Mouse (Mus musculus) midbrain, embryonic 10.5 days (tissue): ENCODE data around the gene Ablim1. TPM values are rescaled to one million over a fixed set of nuclear protein-coding genes. Genes with fewer than 3 reads are reported as not detected.

ENCODE experiments used
- DNase-seq: peaks from one replicate; pipeline ENCODE4 v3.0.0-alpha.2; 2017; ENCODE audit warnings: low spot score
- H3K27ac ChIP-seq: fragments of 300-500 bp; sonication (generic); replicated peaks from 2 replicates; pipeline ENCODE4 v1.5.1; 2016; ENCODE audit warnings: mild to moderate bottlenecking
- H3K27me3 ChIP-seq: fragments of 300-500 bp; sonication (generic); 2 replicates; pipeline ENCODE4 v1.6.1; 2016; ENCODE audit warnings: low read depth, mild to moderate bottlenecking; ENCODE audit not compliant: poor library complexity, severe bottlenecking
- H3K36me3 ChIP-seq: fragments of 300-500 bp; sonication (generic); 2 replicates; pipeline ENCODE4 v1.6.1; 2016; ENCODE audit warnings: mild to moderate bottlenecking, moderate library complexity
- H3K4me1 ChIP-seq: fragments of 300-500 bp; sonication (generic); 2 replicates; pipeline ENCODE4 v1.6.1; 2016
- H3K4me3 ChIP-seq: fragments of 300-500 bp; sonication (generic); 2 replicates; pipeline ENCODE4 v1.5.1; 2016; ENCODE audit warnings: mild to moderate bottlenecking, moderate library complexity
- H3K9me3 ChIP-seq: fragments of 300-500 bp; sonication (generic); replicated peaks from 2 replicates; pipeline ENCODE4 v1.6.1; 2016; ENCODE audit warnings: mild to moderate bottlenecking
- WGBS: fragments of 180-500 bp; shearing (Covaris S2); methylation state at CpG from one replicate; pipeline ENCODE4 v1.1.7; 2016; 5-methylcytosine and 5-hydroxymethylcytosine counted together
- polyA plus RNA-seq: library from polyadenylated mRNA; unstranded; fragments of >200 nt; fragmentation: Nextera tagmentation; extraction: Ambion mirVana; gene quantifications from 2 replicates; pipeline ENCODE4 v1.2.1, GENCODE M21; 2016

Ablim1 gene
- polyA plus RNA-seq, 1 experiment from 2014 or later: 17.8 TPM

DNA sequence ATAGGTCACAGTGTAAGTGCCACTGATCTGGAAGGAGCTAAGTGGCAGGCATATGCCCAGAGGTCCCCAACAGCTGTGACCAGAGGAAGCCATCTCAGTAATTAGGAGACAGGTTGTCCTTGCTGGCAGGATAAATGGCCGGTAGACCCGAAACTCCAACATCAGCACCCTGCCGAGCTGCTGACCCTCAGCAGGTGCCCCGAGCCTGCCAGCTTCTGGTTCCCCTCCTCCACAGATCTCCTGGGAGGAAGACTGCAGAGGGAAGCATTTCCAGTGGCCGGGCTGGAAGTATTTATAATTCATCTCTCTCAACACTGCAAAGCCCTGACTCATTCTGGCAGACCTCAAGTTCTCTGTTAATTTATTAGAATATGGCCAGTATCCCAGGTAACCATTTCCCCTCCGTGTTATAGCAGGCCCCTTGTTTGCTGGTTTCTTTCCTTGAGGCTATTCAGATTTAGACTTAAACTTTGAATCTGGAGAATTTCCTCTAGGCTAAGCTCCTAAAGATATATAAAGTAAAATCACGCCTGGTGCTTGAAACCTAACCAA is 93.0 kb downstream of the Ablim1 start:
- no peak for DNase-seq
- Histone ChIP-seq H3K4me1 (0 out of 2 replicates have a peak, but pooled peaks cover 5% of the 10 kb centered on the region), H3K4me3 (no peak overlapping the region), H3K36me3 (no peaks in the 10 kb centered on the region), H3K9me3 (no peaks in the 10 kb centered on the region), H3K27me3 (no peaks in the 10 kb centered on the region), H3K27ac (no peak overlapping the region)
- 65% methylated on average over 7 of the region's 7 CpGs for WGBS

DNA sequence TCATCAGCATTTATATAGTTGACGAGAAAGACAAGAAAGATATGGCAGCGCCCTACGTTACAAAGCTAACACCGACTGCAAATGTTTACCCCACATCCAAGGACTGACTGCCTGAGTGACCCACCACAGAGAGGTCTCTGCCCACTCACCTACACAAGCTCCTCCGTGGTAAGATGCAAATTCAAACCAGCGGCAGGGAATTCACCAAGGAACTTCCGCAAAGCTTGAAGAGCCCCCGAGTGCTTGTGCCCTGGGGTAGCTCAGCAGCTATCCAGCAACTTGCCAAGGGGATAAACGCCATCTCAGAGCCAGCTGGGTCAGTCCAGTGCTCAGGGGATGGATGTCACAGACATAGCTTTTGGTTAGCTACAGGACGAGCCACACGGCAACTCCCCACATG is 95.0 kb downstream of the Ablim1 start:
- Histone ChIP-seq H3K36me3 (no peaks in the 10 kb centered on the region), H3K9me3 (no peaks in the 10 kb centered on the region), H3K27me3 (no peaks in the 10 kb centered on the region), H3K4me1 (0 out of 2 replicates have a peak, but pooled peaks cover 5% of the 10 kb centered on the region), H3K4me3 (no peak overlapping the region), H3K27ac (no peak overlapping the region)
- DNase-seq: no peak
- 74% methylated on average over 11 of the region's 11 CpGs for WGBS

DNA sequence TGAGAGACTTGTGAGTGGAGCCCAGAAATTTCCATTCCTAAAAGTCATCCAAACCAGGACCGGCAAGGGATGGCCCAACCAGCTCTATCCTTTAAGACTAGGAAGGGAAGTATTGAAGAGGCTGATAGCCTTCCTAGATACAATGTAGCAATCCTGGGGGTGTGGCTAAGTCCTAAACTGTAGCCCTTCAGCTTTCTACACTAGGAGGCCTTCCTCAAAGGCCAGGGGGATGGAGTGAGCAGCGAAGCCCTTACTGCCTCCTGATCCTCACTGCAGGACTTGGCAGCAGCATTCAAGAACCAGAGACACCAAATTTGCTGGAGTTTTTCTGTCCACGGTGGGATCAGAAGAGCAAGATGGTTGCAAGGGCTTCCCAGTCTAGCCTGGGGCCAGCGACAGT is 97.6 kb downstream of the Ablim1 start:
- no peaks in the 10 kb centered on the region for H3K36me3 ChIP-seq
- no peak overlapping the region for H3K4me3 ChIP-seq
- H3K4me1 ChIP-seq: 0 out of 2 replicates have a peak, but pooled peaks cover 5% of the 10 kb centered on the region
- WGBS: 78% methylated on average over 4 of the region's 4 CpGs
- no peaks in the 10 kb centered on the region for H3K27me3 ChIP-seq
- DNase-seq: no peak
- H3K27ac ChIP-seq: no peak overlapping the region
- no peaks in the 10 kb centered on the region for H3K9me3 ChIP-seq

DNA sequence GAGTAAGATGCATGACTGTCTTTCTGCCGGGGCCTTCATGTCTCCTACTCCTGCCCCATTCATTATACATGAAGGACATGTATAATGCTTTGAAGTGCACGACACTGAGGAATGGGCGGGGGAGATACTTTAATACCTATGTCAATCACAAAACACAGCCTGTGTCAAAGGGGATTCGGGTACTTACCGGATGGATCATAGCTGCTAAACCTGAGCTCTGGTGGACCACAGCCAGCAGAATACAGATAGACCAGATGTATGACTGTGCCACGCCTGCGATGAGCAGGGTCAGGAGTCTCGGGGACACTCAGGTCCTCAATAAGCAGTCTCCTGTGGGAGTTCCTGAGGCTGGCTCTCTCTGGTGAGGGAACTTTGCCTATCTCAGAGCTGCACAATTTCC is 99.2 kb downstream of the Ablim1 start:
- 87% methylated on average over 8 of the region's 8 CpGs for WGBS
- DNase-seq: no peak
- Histone ChIP-seq H3K9me3 (no peaks in the 10 kb centered on the region), H3K27ac (no peak overlapping the region), H3K4me3 (no peak overlapping the region), H3K27me3 (no peaks in the 10 kb centered on the region), H3K4me1 (no peaks in the 10 kb centered on the region), H3K36me3 (no peaks in the 10 kb centered on the region)

DNA sequence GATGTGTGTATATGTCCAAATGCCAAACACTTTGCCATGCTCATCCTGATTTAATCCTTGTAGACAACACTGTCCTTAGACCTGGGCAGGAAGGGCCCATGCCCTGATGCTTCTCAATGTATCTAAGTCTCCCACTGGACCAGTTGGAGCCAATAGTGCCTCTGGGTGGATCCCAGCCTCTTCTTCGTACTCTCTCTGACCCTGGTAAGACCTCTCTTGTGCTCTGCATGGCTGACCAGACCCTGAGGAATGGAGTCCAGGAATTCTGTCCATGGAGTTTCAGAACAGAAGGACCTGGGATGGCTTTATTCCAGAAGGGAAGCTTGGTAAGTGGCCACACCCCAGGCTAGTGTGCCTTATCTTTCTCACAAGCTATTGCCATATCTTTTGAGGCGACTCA is 102.3 kb downstream of the Ablim1 start:
- no peaks in the 10 kb centered on the region for H3K27me3 ChIP-seq
- H3K9me3 ChIP-seq: no peaks in the 10 kb centered on the region
- H3K27ac ChIP-seq: no peak overlapping the region
- H3K4me3 ChIP-seq: no peak overlapping the region
- no peak for DNase-seq
- 82% methylated on average over 2 of the region's 2 CpGs for whole genome bisulfite sequencing
- no peaks in the 10 kb centered on the region for H3K36me3 ChIP-seq
- H3K4me1 ChIP-seq: no peaks in the 10 kb centered on the region

DNA sequence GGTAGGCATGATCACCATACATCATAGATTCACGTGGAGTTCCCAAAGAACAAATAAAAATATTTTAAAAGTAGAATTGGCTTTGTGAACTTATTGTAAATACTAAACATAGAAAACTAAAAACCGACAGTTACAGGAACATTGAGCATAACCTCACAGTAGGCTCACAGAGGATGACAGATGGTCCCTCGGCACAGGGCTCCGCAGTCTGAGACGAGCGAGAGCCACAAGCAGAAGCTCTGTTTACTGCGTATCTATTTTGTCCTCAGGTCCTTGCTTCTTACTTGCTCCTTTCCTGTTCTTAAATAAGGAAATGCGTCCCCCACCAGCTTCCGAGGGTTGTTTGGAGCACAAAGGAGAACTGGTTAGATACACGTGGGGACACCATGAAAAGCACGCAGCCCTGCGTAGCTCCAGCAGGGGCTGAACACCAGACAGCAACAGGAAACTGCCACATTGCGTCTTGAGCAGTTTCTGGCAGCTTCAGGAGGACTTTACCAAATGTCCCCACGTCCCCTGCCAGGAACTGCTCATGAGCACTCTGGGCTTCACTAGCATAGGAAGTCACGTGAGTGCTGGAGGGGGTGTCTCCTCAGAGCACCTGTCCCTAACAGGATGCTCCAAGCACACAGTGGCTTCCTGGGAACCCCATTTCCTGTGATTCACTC is 103.1 kb downstream of the Ablim1 start:
- 88% methylated on average over 15 of the region's 15 CpGs for WGBS
- Histone ChIP-seq H3K27ac (no peak overlapping the region), H3K4me1 (no peaks in the 10 kb centered on the region), H3K9me3 (no peaks in the 10 kb centered on the region), H3K27me3 (no peaks in the 10 kb centered on the region), H3K36me3 (no peaks in the 10 kb centered on the region), H3K4me3 (no peak overlapping the region)
- DNase-seq: no peak

DNA sequence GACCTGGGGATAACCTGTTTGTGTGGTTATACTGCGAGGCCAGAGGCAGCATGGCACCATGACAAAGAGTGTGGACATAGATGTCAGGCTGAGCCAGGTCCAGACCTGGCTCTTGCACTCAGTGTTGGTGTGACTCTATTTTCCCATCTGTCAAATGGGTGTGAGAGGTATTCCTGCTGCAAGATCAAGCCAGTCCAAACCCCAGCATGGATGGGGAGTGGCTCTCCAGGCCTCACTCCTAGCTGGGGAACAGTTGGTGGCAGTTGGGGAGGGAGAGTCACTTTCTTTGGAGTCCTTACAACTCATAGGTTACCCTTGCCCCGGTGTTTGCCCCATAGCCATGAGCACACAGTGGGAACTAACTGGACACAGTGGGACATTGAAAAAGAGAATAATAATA is 103.8 kb downstream of the Ablim1 start:
- Histone ChIP-seq H3K4me1 (no peaks in the 10 kb centered on the region), H3K4me3 (no peak overlapping the region), H3K27me3 (no peaks in the 10 kb centered on the region), H3K27ac (no peak overlapping the region), H3K9me3 (no peaks in the 10 kb centered on the region), H3K36me3 (no peaks in the 10 kb centered on the region)
- 92% methylated on average over 2 of the region's 2 CpGs for WGBS
- no peak for DNase-seq

DNA sequence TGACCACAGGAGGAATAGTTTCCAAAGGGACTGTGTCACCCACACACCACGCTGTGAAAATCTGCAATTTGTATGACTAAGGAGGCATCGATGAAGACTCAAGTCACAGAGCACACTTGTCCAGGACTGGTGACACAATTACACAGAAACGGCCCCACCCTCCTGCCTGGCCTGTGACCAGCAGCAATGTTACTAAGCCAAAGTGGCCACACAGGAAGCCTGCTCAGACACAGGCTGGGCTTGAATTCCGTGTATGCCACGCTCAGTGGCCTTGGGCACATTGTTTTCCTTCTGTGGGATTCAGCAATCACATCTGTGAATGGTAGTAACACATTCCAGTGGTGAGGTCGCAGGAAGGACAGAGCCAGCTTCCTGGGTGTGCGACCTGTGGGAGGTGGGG is 110.6 kb downstream of the Ablim1 start:
- no peaks in the 10 kb centered on the region; the same call in 1 of the 2 replicates for H3K27me3 ChIP-seq
- H3K9me3 ChIP-seq: no peaks in the 10 kb centered on the region
- H3K27ac ChIP-seq: no peak overlapping the region
- DNase-seq: no peak
- H3K4me1 ChIP-seq: peaks cover 19% of the 10 kb centered on the region
- 79% methylated on average over 7 of the region's 7 CpGs for WGBS
- no peaks in the 10 kb centered on the region for H3K36me3 ChIP-seq
- no peak overlapping the region for H3K4me3 ChIP-seq

DNA sequence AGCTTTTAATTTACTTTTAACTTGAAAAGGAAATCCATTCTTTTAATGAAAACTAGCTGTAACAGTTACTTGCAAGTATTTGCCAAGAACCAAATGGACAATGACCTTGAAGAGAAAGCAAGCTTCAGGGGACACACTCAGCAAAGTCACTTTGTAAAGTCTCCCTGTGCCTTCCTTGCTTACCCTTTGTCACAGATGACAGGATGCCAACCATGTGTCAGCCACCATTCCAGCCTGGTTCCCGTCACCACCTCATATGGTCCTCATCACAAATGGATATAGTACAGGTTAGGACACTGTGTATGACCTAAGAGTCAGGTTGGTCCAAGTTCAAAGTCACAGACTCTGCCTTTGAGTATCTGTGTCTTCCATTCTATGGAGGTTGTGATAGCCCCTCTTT is 112.2 kb downstream of the Ablim1 start:
- no peak overlapping the region for H3K4me3 ChIP-seq
- DNase-seq: no peak
- H3K36me3 ChIP-seq: no peaks in the 10 kb centered on the region
- H3K4me1 ChIP-seq: peaks cover 35% of the 10 kb centered on the region
- peaks cover 14% of the 10 kb centered on the region for H3K27me3 ChIP-seq
- H3K9me3 ChIP-seq: no peaks in the 10 kb centered on the region
- 85% methylated on average over 1 of the region's 1 CpGs for WGBS
- no peak overlapping the region for H3K27ac ChIP-seq

DNA sequence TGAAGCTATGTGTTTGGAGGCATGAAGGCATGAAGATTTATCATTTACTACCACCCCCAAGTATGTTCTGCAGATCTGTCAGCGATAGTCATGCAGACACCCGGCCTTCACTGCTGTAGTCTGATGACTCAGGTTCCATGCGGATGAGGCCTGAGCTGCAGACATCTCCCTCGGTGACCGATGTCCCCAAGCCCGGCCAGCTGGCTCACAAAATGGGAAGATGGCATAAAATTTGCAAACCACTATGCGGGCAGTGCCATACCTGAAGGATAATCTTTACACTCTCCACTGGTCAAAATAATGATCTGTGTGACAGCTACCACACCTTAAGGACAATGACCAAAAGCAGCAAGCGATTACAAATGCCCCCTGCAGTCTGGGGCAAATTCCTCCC is 113.6 kb downstream of the Ablim1 start:
- no peak overlapping the region for H3K4me3 ChIP-seq
- H3K9me3 ChIP-seq: no peaks in the 10 kb centered on the region
- no peak overlapping the region for H3K27ac ChIP-seq
- H3K27me3 ChIP-seq: peaks cover 26% of the 10 kb centered on the region
- H3K4me1 ChIP-seq: peaks cover 48% of the 10 kb centered on the region
- 85% methylated on average over 8 of the region's 8 CpGs for WGBS
- H3K36me3 ChIP-seq: no peaks in the 10 kb centered on the region
- DNase-seq: no peak

DNA sequence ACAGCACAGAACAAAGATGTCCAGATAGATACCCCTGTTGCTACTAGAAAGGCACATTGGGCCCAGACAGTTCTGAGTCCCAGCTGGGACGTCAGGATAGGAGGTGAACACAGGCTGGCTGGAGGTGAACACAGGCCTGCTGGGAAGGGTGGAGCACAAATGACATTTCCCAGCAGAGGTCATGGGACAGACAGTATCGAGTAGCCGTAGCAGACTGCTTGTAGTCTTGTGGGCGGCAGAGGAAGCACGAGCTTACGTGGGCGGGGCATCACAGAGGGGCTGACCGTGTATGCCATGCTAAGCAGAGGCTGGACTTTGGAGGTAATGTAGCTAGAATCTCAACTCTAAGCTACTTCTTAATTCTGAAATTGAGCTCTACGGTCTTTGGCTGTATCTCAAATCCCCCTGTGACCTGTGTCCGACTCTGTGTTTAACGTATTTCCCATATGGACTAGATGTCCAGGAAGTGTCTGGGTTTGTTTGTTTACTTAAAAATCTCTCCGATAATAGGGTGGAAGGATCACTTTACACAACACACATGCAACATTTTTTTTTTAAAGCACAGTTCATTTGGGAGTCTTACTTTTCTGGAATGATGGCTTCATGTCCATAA is 114.1 kb downstream of the Ablim1 start:
- Histone ChIP-seq H3K9me3 (no peaks in the 10 kb centered on the region), H3K4me3 (no peak overlapping the region), H3K27ac (no peak overlapping the region), H3K4me1 (peaks cover 49% of the 10 kb centered on the region), H3K27me3 (peaks cover 31% of the 10 kb centered on the region), H3K36me3 (no peaks in the 10 kb centered on the region)
- DNase-seq: no peak
- 56% methylated on average over 12 of the region's 12 CpGs for WGBS

DNA sequence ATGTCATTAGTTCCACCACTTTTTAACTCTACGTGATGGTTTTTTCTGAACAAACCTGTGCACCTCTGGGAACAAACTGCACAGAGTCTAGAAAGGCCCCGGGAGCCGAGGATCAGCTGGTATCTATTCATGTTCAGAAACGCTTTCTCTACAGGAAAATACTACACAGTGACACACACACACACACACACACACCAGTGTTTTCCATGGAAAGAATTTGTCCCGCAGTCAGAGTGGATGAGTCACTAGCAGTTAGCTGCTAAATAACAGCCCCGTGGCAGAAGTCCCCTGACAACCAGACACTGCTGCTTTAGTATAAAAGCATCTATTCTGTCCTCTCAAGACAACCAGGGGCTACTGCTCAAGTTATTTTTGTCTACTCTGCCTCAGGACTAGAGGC is 115.4 kb downstream of the Ablim1 start:
- WGBS: 63% methylated on average over 6 of the region's 6 CpGs
- H3K36me3 ChIP-seq: no peaks in the 10 kb centered on the region
- peaks cover 43% of the 10 kb centered on the region for H3K27me3 ChIP-seq
- no peaks in the 10 kb centered on the region for H3K9me3 ChIP-seq
- H3K4me3 ChIP-seq: no peak overlapping the region
- H3K27ac ChIP-seq: no peak overlapping the region
- DNase-seq: no peak
- H3K4me1 ChIP-seq: peaks cover 49% of the 10 kb centered on the region

DNA sequence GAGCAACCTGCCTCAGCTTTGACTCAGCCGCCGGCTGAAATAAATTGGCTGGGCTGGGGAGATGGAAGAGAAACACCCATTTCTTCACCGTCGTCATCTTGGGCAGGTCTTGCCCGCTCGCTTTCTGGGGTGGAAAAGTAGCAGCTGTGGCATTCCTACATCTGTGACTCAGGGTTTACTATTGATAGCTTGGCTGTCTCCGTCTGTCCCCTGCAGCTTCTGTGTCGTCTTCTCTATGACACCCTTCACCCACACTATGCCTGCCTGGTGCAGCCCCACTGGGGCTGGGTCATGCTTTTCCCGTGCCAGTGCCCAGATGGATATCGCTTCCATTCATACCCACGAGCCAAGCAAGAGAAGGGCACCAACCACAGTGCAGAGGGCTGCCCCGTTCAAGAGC is 116.2 kb downstream of the Ablim1 start:
- Histone ChIP-seq H3K27ac (peak overlapping the region; percentile 61; the same call in 1 of the 2 replicates), H3K27me3 (peaks cover 43% of the 10 kb centered on the region), H3K9me3 (no peaks in the 10 kb centered on the region), H3K4me1 (peaks cover 49% of the 10 kb centered on the region), H3K36me3 (no peaks in the 10 kb centered on the region), H3K4me3 (no peak overlapping the region)
- DNase-seq: no peak
- WGBS: 71% methylated on average over 12 of the region's 12 CpGs
